Mouse (Mus musculus) myocyte (in vitro differentiated cells): ENCODE data around the gene Ankmy2. TPM values are rescaled to one million over a fixed set of nuclear protein-coding genes. Genes with fewer than 3 reads are reported as not detected.

Source experiments
- H3K27me3 ChIP-seq: one replicate; pipeline ENCODE4 v1.6.1; 2011; ENCODE audit not compliant: control insufficient read depth, insufficient read depth, insufficient read length
- H3K36me3 ChIP-seq: one replicate; pipeline ENCODE4 v1.6.1; 2011; ENCODE audit not compliant: control insufficient read depth, insufficient read depth
- H3K4me2 ChIP-seq: one replicate; pipeline ENCODE4 v1.6.1; 2011; ENCODE audit warnings: low read depth, control low read depth
- H3K4me3 ChIP-seq: one replicate; pipeline ENCODE4 v1.5.1; 2011; ENCODE audit warnings: mild to moderate bottlenecking, control low read depth, moderate library complexity
- H3K79me2 ChIP-seq: one replicate; pipeline ENCODE4 v1.6.1; 2011; ENCODE audit not compliant: control insufficient read depth, insufficient read depth
- H3ac ChIP-seq: one replicate; pipeline ENCODE4 v1.6.1; 2011; ENCODE audit not compliant: control insufficient read depth, insufficient read length
- CEBPB ChIP-seq: IDR thresholded peaks from 2 replicates; pipeline ENCODE4 v1.6.1; 2011; ENCODE audit warnings: mild to moderate bottlenecking, moderate library complexity; ENCODE audit not compliant: poor library complexity, insufficient read depth, severe bottlenecking
- E2F4 ChIP-seq: IDR thresholded peaks from one replicate; pipeline ENCODE4 v1.6.1; 2011; ENCODE audit warnings: mild to moderate bottlenecking, control low read depth, moderate library complexity; ENCODE audit not compliant: insufficient read depth
- MAX ChIP-seq: IDR thresholded peaks from one replicate; pipeline ENCODE4 v1.6.1; 2011; ENCODE audit warnings: low read depth, mild to moderate bottlenecking, control low read depth
- MYOD1 ChIP-seq, 3 experiments: IDR thresholded peaks; one replicate each; pipeline ENCODE4 v1.6.1; 2011; ENCODE audit warnings: control low read depth in 2 of 3, low read depth in 2 of 3, mild to moderate bottlenecking in 2 of 3, moderate library complexity in 1 of 3; ENCODE audit not compliant: insufficient read length in 2 of 3, control insufficient read depth in 1 of 3
- MYOG ChIP-seq, 3 experiments: IDR thresholded peaks; one replicate each; pipeline ENCODE4 v1.6.1; 2011; ENCODE audit warnings: control low read depth in 2 of 3, low read depth in 2 of 3, mild to moderate bottlenecking in 2 of 3; ENCODE audit not compliant: insufficient read length in 2 of 3, control insufficient read depth in 1 of 3, insufficient read depth in 1 of 3
- POLR2A ChIP-seq: IDR thresholded peaks from one replicate; pipeline ENCODE4 v1.6.1; 2011; ENCODE audit warnings: low read depth, mild to moderate bottlenecking, control low read depth, moderate library complexity; ENCODE audit not compliant: insufficient read length
- POLR2AphosphoS2 ChIP-seq: IDR thresholded peaks from one replicate; pipeline ENCODE4 v1.6.1; 2011; ENCODE audit warnings: low read depth, control low read depth; ENCODE audit not compliant: insufficient read length
- REST ChIP-seq: IDR thresholded peaks from one replicate; pipeline ENCODE4 v1.6.1; 2011; ENCODE audit warnings: mild to moderate bottlenecking, control low read depth, moderate library complexity; ENCODE audit not compliant: insufficient read depth, insufficient read length
- SRF ChIP-seq: IDR thresholded peaks from one replicate; pipeline ENCODE4 v1.6.1; 2011; ENCODE audit warnings: low read depth; ENCODE audit not compliant: control insufficient read depth, insufficient read length
- TCF12 ChIP-seq: IDR thresholded peaks from one replicate; pipeline ENCODE4 v1.6.1; 2011; ENCODE audit warnings: mild to moderate bottlenecking, control low read depth; ENCODE audit not compliant: poor library complexity, insufficient read depth, severe bottlenecking
- TCF3 ChIP-seq: IDR thresholded peaks from one replicate; pipeline ENCODE4 v1.6.1; 2011; ENCODE audit warnings: low read depth, control low read depth; ENCODE audit not compliant: insufficient read length
- USF1 ChIP-seq: IDR thresholded peaks from one replicate; pipeline ENCODE4 v1.6.1; 2011; ENCODE audit warnings: low read depth, mild to moderate bottlenecking, control low read depth, moderate library complexity
- polyA plus RNA-seq: library from polyadenylated mRNA; unstranded; fragments of >200 nt; fragmentation: generic; extraction: Trizol; gene quantifications from one replicate; pipeline ENCODE4 v1.2.1, GENCODE M21; 2012; ENCODE audit warnings: missing spikeins

Ankmy2 gene
- polyA plus RNA-seq, 1 experiment, result 8.5 TPM

DNA sequence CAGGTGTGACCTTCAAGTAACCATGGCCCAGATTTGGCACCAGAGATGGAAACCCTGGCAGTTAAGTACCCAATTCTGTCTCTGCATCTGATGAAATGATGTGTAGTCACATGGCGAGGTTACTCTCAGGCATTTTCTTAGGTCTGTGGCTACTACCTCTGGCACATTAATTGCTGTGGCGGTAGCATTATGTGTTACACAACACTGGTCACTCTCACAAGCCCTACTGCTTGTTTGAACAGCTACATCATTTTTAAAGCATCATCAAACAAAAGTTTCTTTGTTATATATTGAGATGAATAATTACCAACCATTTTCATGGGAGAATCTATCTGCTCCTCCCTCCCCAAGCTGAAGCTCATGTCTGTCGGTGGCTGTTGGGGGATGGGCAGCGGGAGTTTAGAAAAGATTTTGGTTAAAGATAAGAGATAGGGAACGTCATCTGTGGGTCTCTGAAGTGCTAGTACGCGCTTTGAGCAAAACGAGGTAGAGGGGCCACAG, 1.7 kb upstream of the Ankmy2 start:
- Histone ChIP-seq H3K36me3 (no peaks in the 10 kb centered on the region), H3K4me2 (peak overlapping the region; percentile 85), H3ac (peak overlapping the region; percentile 50), H3K79me2 (peaks cover 71% of the 10 kb centered on the region), H3K4me3 (peak overlapping the region; percentile 97), H3K27me3 (no peaks in the 10 kb centered on the region)
- TF ChIP-seq MYOG (IDR thresholded peaks at IDR 0.05; ENCODE audit: control insufficient read depth in 1 of 3, insufficient read depth in 1 of 3, insufficient read length in 2 of 3, low read depth in 2 of 3) (no peak), TCF12 (no peak), CEBPB (peak; percentile 71; the same call in 1 of the 2 replicates), USF1 (peak; percentile 59)

DNA sequence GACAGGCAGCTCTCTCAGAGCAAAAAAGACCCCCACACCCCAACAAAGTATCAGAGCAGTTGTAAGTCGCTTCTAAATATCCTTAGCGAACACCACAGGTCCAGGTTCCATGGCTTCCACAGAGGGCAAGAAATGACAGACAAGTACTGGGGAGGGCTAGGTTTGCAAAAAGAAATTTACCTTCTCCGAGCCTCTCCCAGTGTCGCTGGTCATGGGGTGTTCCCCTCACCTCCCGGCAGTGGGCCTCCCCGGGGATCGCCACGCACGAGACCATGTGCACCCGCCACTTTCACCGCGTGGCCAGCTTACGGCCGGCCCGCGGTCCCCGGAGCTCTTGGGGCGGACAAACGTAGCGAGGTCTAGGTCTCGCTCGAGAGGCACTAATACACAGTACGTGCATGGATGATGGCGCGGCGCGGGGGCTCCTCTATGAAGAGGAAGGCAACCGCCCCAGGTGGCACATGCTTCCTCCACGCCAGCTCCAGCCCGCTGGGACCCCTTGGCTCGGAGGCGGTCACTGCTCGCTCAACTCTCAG, 745 bp upstream of the Ankmy2 start:
- H3K27me3 ChIP-seq, result no peaks in the 10 kb centered on the region
- no peaks in the 10 kb centered on the region for H3K36me3 ChIP-seq
- H3K4me3 ChIP-seq, result peak overlapping the region; percentile 97
- TF ChIP-seq E2F4, result no peak
- no peak for TF ChIP-seq TCF3
- TF ChIP-seq MAX, result no peak
- TF ChIP-seq POLR2AphosphoS2, result no peak
- no peak for TF ChIP-seq CEBPB
- TF ChIP-seq TCF12, result no peak
- no peak for TF ChIP-seq REST
- TF ChIP-seq MYOD1 (IDR thresholded peaks at IDR 0.05; ENCODE audit: control insufficient read depth in 1 of 3, insufficient read length in 2 of 3, low read depth in 2 of 3), result no peak
- TF ChIP-seq USF1, result no peak
- no peak for TF ChIP-seq SRF
- no peak for TF ChIP-seq POLR2A
- no peak for TF ChIP-seq MYOG (IDR thresholded peaks at IDR 0.05; ENCODE audit: control insufficient read depth in 1 of 3, insufficient read depth in 1 of 3, insufficient read length in 2 of 3, low read depth in 2 of 3)
- peaks cover 61% of the 10 kb centered on the region for H3K79me2 ChIP-seq
- peak overlapping the region; percentile 50 for H3ac ChIP-seq
- H3K4me2 ChIP-seq, result peak overlapping the region; percentile 85

DNA sequence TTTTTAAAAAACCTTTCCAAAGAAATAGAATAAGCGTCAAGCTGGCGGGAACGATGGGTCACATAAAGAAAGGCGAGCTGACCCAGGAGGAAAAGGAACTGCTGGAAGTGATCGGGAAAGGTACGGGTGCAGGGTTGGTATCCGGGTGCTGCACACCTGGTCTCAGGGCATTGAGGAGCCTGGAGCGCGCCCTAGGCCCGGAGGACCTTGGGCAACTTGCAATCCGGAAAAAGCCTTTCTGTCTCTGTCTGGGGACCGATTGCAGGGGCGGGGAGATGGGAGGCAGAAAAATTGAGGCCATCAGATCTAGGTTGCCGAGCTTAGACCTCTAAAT, 357 bp downstream of the Ankmy2 start:
- Histone ChIP-seq H3K36me3 (no peaks in the 10 kb centered on the region), H3ac (peak overlapping the region; percentile 50), H3K4me2 (peak overlapping the region; percentile 89), H3K4me3 (peak overlapping the region; percentile 97), H3K79me2 (peaks cover 55% of the 10 kb centered on the region), H3K27me3 (no peaks in the 10 kb centered on the region)
- TF ChIP-seq TCF3, result no peak
- no peak for TF ChIP-seq MYOG (IDR thresholded peaks at IDR 0.05; ENCODE audit: control insufficient read depth in 1 of 3, insufficient read depth in 1 of 3, insufficient read length in 2 of 3, low read depth in 2 of 3)
- TF ChIP-seq POLR2AphosphoS2, result no peak

- Histone ChIP-seq H3ac (peak within 1 kb of the TSS; percentile 50), H3K27me3 (no peaks in the 10 kb centered on the region), H3K36me3 (no peaks in the 10 kb centered on the region), H3K4me2 (peak within 1 kb of the TSS; percentile 89), H3K4me3 (peak within 1 kb of the TSS; percentile 97), H3K79me2 (peaks cover 50% of the 10 kb centered on the region)
- TF ChIP-seq E2F4, result no peak
- peak; percentile 62 for TF ChIP-seq POLR2A
- TF ChIP-seq MYOD1 (IDR thresholded peaks at IDR 0.05; ENCODE audit: control insufficient read depth in 1 of 3, insufficient read length in 2 of 3, low read depth in 2 of 3), result no peak
- peak; percentile 16 for TF ChIP-seq POLR2AphosphoS2
These were observed 859 bp downstream of the Ankmy2 start, which contains the start of gene Bzw2 for GRCm38 (mm10) chr12:36157638-36158308. Bzw2 (minus strand) TSS chr12:36158080.

DNA sequence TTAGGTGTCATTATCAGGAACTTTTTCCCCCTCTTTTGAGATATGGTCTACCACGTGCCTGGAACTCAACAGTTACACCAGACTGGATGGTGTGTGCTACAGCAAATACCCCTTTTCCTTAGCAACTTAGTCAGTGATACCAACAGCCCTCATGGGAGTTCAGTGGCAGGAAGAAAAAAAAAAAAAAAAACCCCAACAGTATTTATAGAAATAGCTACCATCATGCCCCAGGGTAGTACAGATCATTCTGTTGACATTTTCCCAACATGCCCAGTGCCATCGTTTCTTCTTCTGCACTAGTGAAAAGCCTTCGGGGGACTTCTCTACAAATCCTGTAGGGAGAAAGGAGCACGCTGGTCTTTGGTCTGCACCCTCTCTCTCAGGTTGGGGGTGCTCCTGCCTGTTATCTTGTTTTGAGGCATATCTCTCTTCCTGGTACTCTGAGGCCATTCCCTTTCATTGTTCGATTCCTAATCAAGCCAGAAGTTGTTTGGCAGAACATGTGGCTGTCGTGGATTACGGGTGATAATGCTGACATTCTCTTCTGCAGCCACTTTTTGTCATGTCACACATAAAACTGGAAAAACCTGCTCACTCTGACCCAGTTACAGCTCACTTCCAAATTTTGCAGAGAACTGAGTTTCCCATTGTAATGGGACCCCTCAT, 7.3 kb downstream of the Ankmy2 start:
- no peak for TF ChIP-seq MYOD1 (IDR thresholded peaks at IDR 0.05; ENCODE audit: control insufficient read depth in 1 of 3, insufficient read length in 2 of 3, low read depth in 2 of 3)
- no peak for TF ChIP-seq MAX
- no peak for TF ChIP-seq TCF3
- no peak for TF ChIP-seq E2F4
- TF ChIP-seq TCF12, result no peak
- no peak for TF ChIP-seq REST
- no peak for TF ChIP-seq POLR2AphosphoS2
- no peak for TF ChIP-seq USF1
- TF ChIP-seq POLR2A, result no peak
- TF ChIP-seq CEBPB, result no peak
- no peak for TF ChIP-seq SRF
- no peak for TF ChIP-seq MYOG (IDR thresholded peaks at IDR 0.05; ENCODE audit: control insufficient read depth in 1 of 3, insufficient read depth in 1 of 3, insufficient read length in 2 of 3, low read depth in 2 of 3)
- H3ac ChIP-seq, result no peak overlapping the region
- no peaks in the 10 kb centered on the region for H3K27me3 ChIP-seq
- no peaks in the 10 kb centered on the region for H3K36me3 ChIP-seq
- H3K79me2 ChIP-seq, result peaks cover under 1% of the 10 kb centered on the region
- H3K4me2 ChIP-seq, result no peak overlapping the region
- no peak overlapping the region for H3K4me3 ChIP-seq
